Mouse (Mus musculus) frontal cortex, postnatal 25 days (tissue): Measurements from ENCODE around the gene Gm9639.
"Not testable (repeated sequence)": the region's sequence is repeated elsewhere in the genome, so short reads cannot be mapped to it uniquely, and the experiment has no call there.

Experiments
- DNase-seq, 2 experiments: peaks; one replicate each; pipeline ENCODE4 v3.0.0; 2022; ENCODE audit warnings: low spot score in 2 of 2

The Gm9639 gene

GRCm38 (mm10) chr10:77794976-77795375 is at the start of gene Gm9639:
Gene Gm9639 (minus strand): TSS chr10:77795076.
- no peak for DNase-seq

GRCm38 (mm10) chr10:77839006-77839405 is 44.1 kb upstream of the Gm9639 start:
- no peak for DNase-seq

GRCm38 (mm10) chr10:77835647-77836046 is 40.8 kb upstream of the Gm9639 start, which contains the start of gene Krtap10-10:
Gene Krtap10-10 (plus strand): TSS chr10:77835947.
- no peak for DNase-seq

GRCm38 (mm10) chr10:77826951-77827350 is 32.1 kb upstream of the Gm9639 start, which contains the start of gene Krtap10-4:
Gene Krtap10-4 (minus strand): TSS chr10:77827095.
- no peak for DNase-seq

GRCm38 (mm10) chr10:77819203-77819602 is 24.3 kb upstream of the Gm9639 start:
- DNase-seq: no peak

- no peak for DNase-seq
Measured at GRCm38 (mm10) chr10:77818523-77818922, 23.6 kb upstream of the Gm9639 start.

GRCm38 (mm10) chr10:77815514-77815913 is 20.6 kb upstream of the Gm9639 start:
- no peak for DNase-seq

GRCm38 (mm10) chr10:77814382-77814781 is 19.5 kb upstream of the Gm9639 start, which contains the start of gene Gm2696:
Gene Gm2696 (plus strand): TSS chr10:77814682.
- DNase-seq: no peak

GRCm38 (mm10) chr10:77811743-77812142 is 16.9 kb upstream of the Gm9639 start, which contains the start of gene Gm9507:
Gene Gm9507 (minus strand): TSS chr10:77811843.
- DNase-seq: no peak

- no peak for DNase-seq
Measured at GRCm38 (mm10) chr10:77804095-77804494, 9.2 kb upstream of the Gm9639 start.

- DNase-seq: no peak
Measured at GRCm38 (mm10) chr10:77798921-77799508, 4.1 kb upstream of the Gm9639 start, which contains the start of gene Gm19668. Gene Gm19668 (minus strand): TSS chr10:77799133.

- DNase-seq: not testable (repeated sequence)
Measured at GRCm38 (mm10) chr10:77798164-77798920, 3.5 kb upstream of the Gm9639 start.

- no peak for DNase-seq
Measured at GRCm38 (mm10) chr10:77797677-77798076, 2.8 kb upstream of the Gm9639 start.

- DNase-seq: no peak
Measured at GRCm38 (mm10) chr10:77788621-77789020, 6.3 kb downstream of the Gm9639 start.

- DNase-seq: not testable (repeated sequence)
Measured at GRCm38 (mm10) chr10:77787876-77788275, 7.0 kb downstream of the Gm9639 start, which contains the start of gene Gm7137. Gene Gm7137 (minus strand): TSS chr10:77788200.

GRCm38 (mm10) chr10:77783396-77783795 is 11.5 kb downstream of the Gm9639 start:
- not testable (repeated sequence) for DNase-seq

- DNase-seq: not testable (repeated sequence)
Measured at GRCm38 (mm10) chr10:77782442-77782841, 12.4 kb downstream of the Gm9639 start, which contains the start of gene Gm3250. Gene Gm3250 (minus strand): TSS chr10:77782542.

GRCm38 (mm10) chr10:77776844-77777243 is 18.0 kb downstream of the Gm9639 start, which contains the start of gene Gm7138:
Gene Gm7138 (minus strand): TSS chr10:77776944.
- DNase-seq: not testable (repeated sequence)

- DNase-seq: not testable (repeated sequence)
Measured at GRCm38 (mm10) chr10:77772142-77772541, 22.7 kb downstream of the Gm9639 start.

GRCm38 (mm10) chr10:77771225-77771624 is 23.7 kb downstream of the Gm9639 start, which contains the start of gene Gm3238:
Gene Gm3238 (minus strand): TSS chr10:77771325.
- not testable (repeated sequence) for DNase-seq

- DNase-seq: no peak
Measured at GRCm38 (mm10) chr10:77769727-77770126, 25.1 kb downstream of the Gm9639 start.

- DNase-seq: not testable (repeated sequence)
Measured at GRCm38 (mm10) chr10:77759582-77759981, 35.3 kb downstream of the Gm9639 start, which contains the start of gene Gm3233. Gene Gm3233 (minus strand): TSS chr10:77759682.
